Mouse (Mus musculus): ENCODE measurements around the gene Irf6. TPM values are rescaled to one million over a fixed set of nuclear protein-coding genes. Genes with fewer than 3 reads are reported as not detected.

Gene Irf6
- total and polyA plus RNA-seq, 3 experiments, result 0.15 to 0.19 TPM; not detected in 1

- TF ChIP-seq UBTF (IDR thresholded peaks at IDR 0.05; ENCODE audit: borderline replicate concordance, insufficient read depth, low read depth, low read length) (no peak), E2F4 (IDR thresholded peaks at IDR 0.05; ENCODE audit: borderline replicate concordance, low read depth, low read length) (no peak), POLR2A (IDR thresholded peaks at IDR 0.05; ENCODE audit: control insufficient read depth in 1 of 2, insufficient read depth in 1 of 2, low read depth in 1 of 2, low read length in 2 of 2, poor library complexity in 1 of 2) (no peak), TBP (IDR thresholded peaks at IDR 0.05; ENCODE audit: low read depth, low read length) (no peak), RAD21 (IDR thresholded peaks at IDR 0.05; ENCODE audit: low read depth, low read length) (no peak), MAX (IDR thresholded peaks at IDR 0.05; ENCODE audit: low read length) (no peak), CTCF (IDR thresholded peaks at IDR 0.05 in 2 of 3, conservative IDR thresholded peaks at IDR 0.05 in 1 of 3; ENCODE audit: control insufficient read depth in 1 of 3, insufficient read depth in 1 of 3, low read depth in 2 of 3, low read length in 3 of 3, poor library complexity in 1 of 3, severe bottlenecking in 1 of 3) (no peak), ZKSCAN1 (IDR thresholded peaks at IDR 0.05; ENCODE audit: low read depth, low read length) (no peak), HCFC1 (IDR thresholded peaks at IDR 0.05; ENCODE audit: low read depth, low read length) (no peak), ZC3H11A (IDR thresholded peaks at IDR 0.05; ENCODE audit: low read depth, low read length) (no peak), ELF1 (IDR thresholded peaks at IDR 0.05; ENCODE audit: low read depth, low read length) (no peak), SIN3A (IDR thresholded peaks at IDR 0.05; ENCODE audit: low read length) (no peak), NELFE (IDR thresholded peaks at IDR 0.05; ENCODE audit: low read depth, low read length) (no peak), EP300 (IDR thresholded peaks at IDR 0.05; ENCODE audit: low read depth in 1 of 2, low read length in 2 of 2) (no peak), KAT2A (conservative IDR thresholded peaks at IDR 0.05; ENCODE audit: low read depth, low read length) (no peak), JUND (IDR thresholded peaks at IDR 0.05; ENCODE audit: low read depth, low read length) (no peak), MEF2A (IDR thresholded peaks at IDR 0.05; ENCODE audit: extremely low read depth, insufficient replicate concordance, low read depth, low read length, poor library complexity, severe bottlenecking) (no peak), NRF1 (IDR thresholded peaks at IDR 0.05; ENCODE audit: insufficient read depth, low read depth, low read length, poor library complexity, severe bottlenecking) (no peak), POLR2AphosphoS5 (IDR thresholded peaks at IDR 0.05; ENCODE audit: borderline replicate concordance, low read depth, low read length) (no peak), MAFK (IDR thresholded peaks at IDR 0.05; ENCODE audit: borderline replicate concordance, low read depth, low read length) (no peak)
- Histone ChIP-seq H3K27me3 (ENCODE audit: control insufficient read depth in 1 of 2, insufficient read depth in 2 of 2, low read length in 2 of 2) (no peaks in the 10 kb centered on the region; a peak in 1 of 4 replicates), H3K9me3 (replicated peaks; ENCODE audit: insufficient read depth, low read length) (no peaks in the 10 kb centered on the region), H3K36me3 (ENCODE audit: control insufficient read depth in 1 of 2, insufficient read depth in 2 of 2, low read length in 2 of 2) (no peaks in the 10 kb centered on the region), H3K27ac (ENCODE audit: control insufficient read depth, low read depth, low read length) (no peak overlapping the region), H3K4me3 (ENCODE audit: control insufficient read depth in 1 of 2, insufficient read depth in 1 of 2, low read depth in 2 of 2, low read length in 2 of 2) (no peak overlapping the region), H3K79me2 (ENCODE audit: control insufficient read depth, insufficient read depth, low read length, poor library complexity) (no peaks in the 10 kb centered on the region), H3K9ac (ENCODE audit: control insufficient read depth, low read depth, low read length, poor library complexity, severe bottlenecking) (no peak overlapping the region), H3K4me1 (ENCODE audit: control insufficient read depth in 1 of 2, insufficient read depth in 2 of 2, low read length in 2 of 2) (no peaks in the 10 kb centered on the region)
- no peak for DNase-seq (ENCODE audit: low read depth, low spot score)
These were observed 63.1 kb downstream of the Irf6 start for GRCm38 (mm10) chr1:193216000-193216399.

DNA sequence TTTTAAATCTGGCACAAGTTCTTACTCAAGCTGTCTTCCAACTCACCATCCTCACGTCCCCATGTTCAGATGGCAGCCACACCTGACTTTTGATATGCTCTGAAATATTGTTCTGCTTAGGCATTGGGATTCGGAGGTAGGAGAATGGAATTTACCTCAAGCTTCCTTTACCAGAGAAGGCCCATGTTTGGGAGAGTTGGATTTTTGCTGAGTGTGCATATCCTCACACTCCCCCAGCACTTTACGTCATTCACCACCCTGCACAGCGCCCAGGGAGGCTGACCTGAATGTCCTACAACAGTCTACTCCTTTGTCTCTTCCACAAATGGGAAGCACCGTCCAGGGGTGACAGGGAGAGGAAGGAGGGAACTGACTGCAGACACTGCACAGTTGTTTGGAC lies 67.5 kb downstream of the Irf6 start:
- no peak for DNase-seq (ENCODE audit: low read depth, low spot score)
- Histone ChIP-seq H3K4me1 (ENCODE audit: control insufficient read depth in 1 of 2, insufficient read depth in 2 of 2, low read length in 2 of 2) (no peaks in the 10 kb centered on the region), H3K9me3 (replicated peaks; ENCODE audit: insufficient read depth, low read length) (no peaks in the 10 kb centered on the region), H3K4me3 (ENCODE audit: control insufficient read depth in 1 of 2, insufficient read depth in 1 of 2, low read depth in 2 of 2, low read length in 2 of 2) (no peak overlapping the region), H3K27me3 (ENCODE audit: control insufficient read depth in 1 of 2, insufficient read depth in 2 of 2, low read length in 2 of 2) (peaks cover 0 to 9% of the 10 kb centered on the region in 2 experiments; a peak in 3 of 4 replicates), H3K27ac (ENCODE audit: control insufficient read depth, low read depth, low read length) (no peak overlapping the region), H3K79me2 (ENCODE audit: control insufficient read depth, insufficient read depth, low read length, poor library complexity) (no peaks in the 10 kb centered on the region), H3K36me3 (ENCODE audit: control insufficient read depth in 1 of 2, insufficient read depth in 2 of 2, low read length in 2 of 2) (no peaks in the 10 kb centered on the region), H3K9ac (ENCODE audit: control insufficient read depth, low read depth, low read length, poor library complexity, severe bottlenecking) (no peak overlapping the region)
- TF ChIP-seq ZNF384 (IDR thresholded peaks at IDR 0.05; ENCODE audit: low read depth, low read length) (no peak), MAFK (IDR thresholded peaks at IDR 0.05; ENCODE audit: borderline replicate concordance, low read depth, low read length) (peak; percentile 23; the same call in 1 of the 2 replicates)

Other genes starting within 250 kb of the Irf6 start
- 1.3 and 1.8 TPM in 2 replicates for gene Syt14, start 117.3 kb upstream of the Irf6 start, total RNA-seq (2012; rRNA removed)
- gene Syt14, start 117.3 kb upstream of the Irf6 start, polyA plus RNA-seq (2012; ENCODE audit: insufficient read depth in 1 of 2, insufficient read length in 2 of 2, low read depth in 1 of 2, low replicate concordance in 2 of 2, missing spikeins in 1 of 2), result 1 to 10 TPM in 1 of 2 experiments, not detected in 1; 2.4 TPM
- 20.6 and 21.8 TPM in 2 replicates for gene Diexf, start 22.8 kb upstream of the Irf6 start, total RNA-seq (2012; rRNA removed)
- gene Diexf, start 22.8 kb upstream of the Irf6 start, polyA plus RNA-seq (2012; ENCODE audit: insufficient read depth in 1 of 2, insufficient read length in 2 of 2, low read depth in 1 of 2, low replicate concordance in 2 of 2, missing spikeins in 1 of 2), result 10 to 100 TPM in 1 of 2 experiments, not detected in 1; 45.4 TPM
- 12.5 and 13.2 TPM in 2 replicates for gene A130010J15Rik, start 14.9 kb downstream of the Irf6 start, total RNA-seq (2012; rRNA removed)
- gene A130010J15Rik, start 14.9 kb downstream of the Irf6 start, polyA plus RNA-seq (2012; ENCODE audit: insufficient read depth in 1 of 2, insufficient read length in 2 of 2, low read depth in 1 of 2, low replicate concordance in 2 of 2, missing spikeins in 1 of 2), result 1 to 10 TPM in 1 of 2 experiments, not detected in 1; 5.8 TPM
- gene Traf3ip3, start 48.6 kb downstream of the Irf6 start, total RNA-seq (2012; rRNA removed), result 5.2 and 7.2 TPM in 2 replicates
- 1 to 10 TPM in 1 of 2 experiments, not detected in 1; 9.7 TPM for gene Traf3ip3, start 48.6 kb downstream of the Irf6 start, polyA plus RNA-seq (2012; ENCODE audit: insufficient read depth in 1 of 2, insufficient read length in 2 of 2, low read depth in 1 of 2, low replicate concordance in 2 of 2, missing spikeins in 1 of 2)
- 0.35 TPM in 1 of 2 replicates, not detected in the other for gene Lamb3, start 54.6 kb downstream of the Irf6 start, total RNA-seq (2012; rRNA removed)
- gene Lamb3, start 54.6 kb downstream of the Irf6 start, polyA plus RNA-seq (2012; ENCODE audit: insufficient read depth in 1 of 2, insufficient read length in 2 of 2, low read depth in 1 of 2, low replicate concordance in 2 of 2, missing spikeins in 1 of 2), result under 1 TPM in 1 of 2 experiments, not detected in 1; 0.03 TPM
- gene Hsd11b1, start 111.0 kb downstream of the Irf6 start, total RNA-seq (2012; rRNA removed), result not detected in 2 replicates
- gene Hsd11b1, start 111.0 kb downstream of the Irf6 start, polyA plus RNA-seq (2012; ENCODE audit: insufficient read depth in 1 of 2, insufficient read length in 2 of 2, low read depth in 1 of 2, low replicate concordance in 2 of 2, missing spikeins in 1 of 2), result not detected
- gene G0s2, start 120.1 kb downstream of the Irf6 start, total RNA-seq (2012; rRNA removed), result not detected in 2 replicates
- not detected for gene G0s2, start 120.1 kb downstream of the Irf6 start, polyA plus RNA-seq (2012; ENCODE audit: insufficient read depth in 1 of 2, insufficient read length in 2 of 2, low read depth in 1 of 2, low replicate concordance in 2 of 2, missing spikeins in 1 of 2)
- not detected in 2 replicates for gene Camk1g, start 217.2 kb downstream of the Irf6 start, total RNA-seq (2012; rRNA removed)
- gene Camk1g, start 217.2 kb downstream of the Irf6 start, polyA plus RNA-seq (2012; ENCODE audit: insufficient read depth in 1 of 2, insufficient read length in 2 of 2, low read depth in 1 of 2, low replicate concordance in 2 of 2, missing spikeins in 1 of 2), result not detected